Comparison of ENCODE assay signal across 11 mouse cellular contexts in the genomic region with DNA sequence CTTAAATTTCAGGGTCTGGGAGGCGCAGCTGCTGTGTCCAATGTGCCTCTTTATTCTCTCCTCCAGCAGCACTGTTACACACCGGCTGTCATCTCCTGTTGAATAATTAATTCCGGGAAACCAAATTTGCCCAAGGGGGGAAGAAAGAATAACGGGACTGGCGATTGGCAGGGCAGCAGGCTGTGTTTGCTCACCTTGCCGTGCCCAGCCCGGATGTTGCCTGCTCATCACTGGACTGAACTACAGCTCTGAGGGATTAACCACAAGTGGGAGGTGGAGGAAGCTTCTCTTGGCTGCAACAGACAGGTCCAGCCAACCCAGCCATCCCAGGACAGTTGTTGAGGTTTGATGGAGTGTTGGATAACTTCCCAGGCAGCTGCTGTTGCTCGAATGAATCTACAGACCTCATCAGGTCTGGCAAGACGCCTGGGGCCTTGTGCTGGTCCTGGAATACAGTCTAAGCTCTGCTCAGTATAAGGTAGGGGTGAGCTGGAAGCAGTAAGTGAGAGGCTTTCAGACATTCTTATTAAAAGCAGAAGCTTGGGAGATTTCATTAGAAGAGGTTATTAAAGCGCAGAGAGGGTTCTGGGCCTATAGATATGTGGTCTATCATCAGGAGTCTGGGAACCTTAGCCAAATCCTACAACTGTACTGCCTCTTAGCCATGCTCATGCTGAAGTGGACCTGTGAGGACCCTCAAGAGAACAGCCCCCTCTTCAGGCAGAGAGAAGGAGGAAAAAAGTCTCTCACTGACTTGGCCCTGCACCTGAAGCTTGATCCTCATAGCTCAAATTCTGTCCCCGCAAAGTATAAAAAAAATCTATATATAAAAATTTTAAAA.
A peak's percentile ranks its signal among the peaks of the same experiment; 100 is the strongest.
DNase-seq lines count a peak whose midpoint lies in the region; ATAC-seq and TF ChIP-seq lines count a peak whose summit lies in the region.
"Had no signal": no experiment of that assay in that cellular context is flagged by ENCODE, and none has a peak within 500 bp of the region (broad histone marks: within the 10 kb centered on the region; RNA-seq: fewer than 3 reads in every experiment).

No protein-coding gene starts in this region.

- ATAC-seq in hindbrain, embryonic 12.5 days (ENCODE audit: low FRiP score) = peak; percentile 74
- peak; percentile 87 for ATAC-seq in neural tube, embryonic 13.5 days (ENCODE audit: low read depth)

- no peaks in the 10 kb centered on the region for H3K9me3 ChIP-seq in hindbrain, embryonic 12.5 days (replicated peaks)
- no peaks in the 10 kb centered on the region for H3K9me3 ChIP-seq in neural tube, embryonic 13.5 days
- H3K9me3 ChIP-seq: liver, embryonic 15.5 days had no signal

- intact Hi-C loops in left cerebral cortex, postnatal 4 days (cut with DNase I) = no loop called here
- intact Hi-C loops in left cerebral cortex, postnatal 14 days (cut with DNase I) = no loop called here

- peak overlapping the region; percentile 62; the same call in 1 of the 2 replicates for H3K27ac ChIP-seq in hindbrain, embryonic 12.5 days
- H3K27ac ChIP-seq in neural tube, embryonic 13.5 days (replicated peaks) = peak overlapping the region; percentile 61
- no peak overlapping the region for H3K27ac ChIP-seq in layer of hippocampus, adult 2 months
- H3K27ac ChIP-seq: liver, embryonic 15.5 days had no signal

- 55% methylated on average over 11 of the region's 11 CpGs for WGBS in hindbrain, embryonic 12.5 days
- WGBS in neural tube, embryonic 13.5 days = 41% methylated on average over 11 of the region's 11 CpGs

- no peak overlapping the region for H3K4me3 ChIP-seq in hindbrain, embryonic 12.5 days
- H3K4me3 ChIP-seq in neural tube, embryonic 13.5 days = no peak overlapping the region
- H3K4me3 ChIP-seq in layer of hippocampus, adult 2 months = no peak overlapping the region
- H3K4me3 ChIP-seq: liver, embryonic 15.5 days had no signal

- H3K4me2 ChIP-seq in hindbrain, embryonic 12.5 days (replicated peaks) = no peak overlapping the region
- H3K4me2 ChIP-seq in neural tube, embryonic 13.5 days = 0 out of 2 replicates have a peak overlapping the region, but pooled peaks have one; percentile 4
- H3K4me2 ChIP-seq: liver, embryonic 15.5 days had no signal

- no peaks in the 10 kb centered on the region for H3K36me3 ChIP-seq in hindbrain, embryonic 12.5 days
- no peaks in the 10 kb centered on the region for H3K36me3 ChIP-seq in neural tube, embryonic 13.5 days
- H3K36me3 ChIP-seq: liver, embryonic 15.5 days had no signal

- peak; percentile 5 for DNase-seq in adrenal gland, adult 2 months
- no peak for DNase-seq in adrenal gland, postnatal 4 days (ENCODE audit: low spot score in 2 of 2)
- DNase-seq in left cerebral cortex, postnatal 4 days = peak; percentile 70
- no peak for DNase-seq in left cerebral cortex, postnatal 14 days (ENCODE audit: low spot score in 2 of 2)
- DNase-seq in layer of hippocampus, adult 2 months (ENCODE audit: low spot score in 2 of 2) = no peak
- DNase-seq in thymus, postnatal 36 days = no peak
- DNase-seq: cerebellum, adult 2 months; kidney, postnatal 36 days had no signal

- no peak overlapping the region for H3K9ac ChIP-seq in hindbrain, embryonic 12.5 days
- H3K9ac ChIP-seq in neural tube, embryonic 13.5 days = no peak overlapping the region
- H3K9ac ChIP-seq: liver, embryonic 15.5 days had no signal

- no peaks in the 10 kb centered on the region for H3K27me3 ChIP-seq in hindbrain, embryonic 12.5 days
- H3K27me3 ChIP-seq in neural tube, embryonic 13.5 days = no peaks in the 10 kb centered on the region
- H3K27me3 ChIP-seq: liver, embryonic 15.5 days had no signal

- no peak for TF ChIP-seq CTCF in layer of hippocampus, adult 2 months (conservative IDR thresholded peaks at IDR 0.05)

- peaks cover 6% of the 10 kb centered on the region; the same call in 1 of the 2 replicates for H3K4me1 ChIP-seq in hindbrain, embryonic 12.5 days
- H3K4me1 ChIP-seq in neural tube, embryonic 13.5 days (replicated peaks) = peaks cover 21% of the 10 kb centered on the region; the same call in 1 of the 2 replicates
- H3K4me1 ChIP-seq: liver, embryonic 15.5 days had no signal

Comparison
In these comparisons a context has a peak if more than half of its experiments do, and no peak if none do; other contexts are left out.
1. DNase-seq: peak in adrenal gland, adult 2 months (single experiment) and left cerebral cortex, postnatal 4 days (single experiment); none in adrenal gland, postnatal 4 days (0 of 2), left cerebral cortex, postnatal 14 days (0 of 2), layer of hippocampus, adult 2 months (0 of 2) and thymus, postnatal 36 days (0 of 2).